Mouse (Mus musculus) neural tube, embryonic 11.5 days (tissue): ENCODE measurements around the gene Nhp2. TPM values are rescaled to one million over a fixed set of nuclear protein-coding genes. Genes with fewer than 3 reads are reported as not detected.
A peak's percentile ranks its signal among the peaks of the same experiment; 100 is the strongest.
"Not testable (repeated sequence)": the region's sequence is repeated elsewhere in the genome, so short reads cannot be mapped to it uniquely, and the experiment has no call there.

ENCODE experiments used
- ATAC-seq: fragments of 200-750 bp; cut with Nextera tagmentation; 2 replicates; pipeline ENCODE4 v1.8.0; 2017; ENCODE audit warnings: moderate number of reproducible peaks, mild to moderate bottlenecking, moderate TSS enrichment, moderate library complexity; ENCODE audit not compliant: insufficient read depth, low FRiP score, low TSS enrichment
- DNase-seq: peaks from one replicate; pipeline ENCODE4 v3.0.0-alpha.2; 2015; ENCODE audit warnings: low spot score
- H3K27ac ChIP-seq: fragments of 300-500 bp; sonication (generic); 2 replicates; pipeline ENCODE4 v1.5.1; 2014; ENCODE audit warnings: low read depth, mild to moderate bottlenecking, low read length
- H3K27me3 ChIP-seq: fragments of 300-500 bp; sonication (generic); 2 replicates; pipeline ENCODE4 v1.6.1; 2014; ENCODE audit warnings: mild to moderate bottlenecking, low read length, mixed read lengths; ENCODE audit not compliant: control insufficient read depth, insufficient read depth
- H3K36me3 ChIP-seq: fragments of 300-500 bp; sonication (generic); 2 replicates; pipeline ENCODE4 v1.6.1; 2014; ENCODE audit warnings: mild to moderate bottlenecking, low read length, moderate library complexity, mixed read lengths; ENCODE audit not compliant: control insufficient read depth, insufficient read depth
- H3K4me1 ChIP-seq: fragments of 300-500 bp; sonication (generic); 2 replicates; pipeline ENCODE4 v1.6.1; 2014; ENCODE audit warnings: low read length, mixed read lengths; ENCODE audit not compliant: control insufficient read depth, insufficient read depth
- H3K4me2 ChIP-seq: fragments of 300-500 bp; sonication (generic); 2 replicates; pipeline ENCODE4 v1.6.1; 2014; ENCODE audit warnings: low read depth, mild to moderate bottlenecking, moderate library complexity
- H3K4me3 ChIP-seq: fragments of 300-500 bp; sonication (generic); 2 replicates; pipeline ENCODE4 v1.5.1; 2014; ENCODE audit warnings: low read depth, low read length
- H3K9ac ChIP-seq: fragments of 300-500 bp; sonication (generic); 2 replicates; pipeline ENCODE4 v1.6.1; 2014; ENCODE audit warnings: mild to moderate bottlenecking, low read length
- H3K9me3 ChIP-seq: fragments of 300-500 bp; sonication (generic); 2 replicates; pipeline ENCODE4 v1.6.1; 2016; ENCODE audit warnings: low read length; ENCODE audit not compliant: control insufficient read depth
- WGBS: fragments of 180-500 bp; shearing (Covaris S2); extraction: QIAGEN DNeasy Blood & Tissue Kit; methylation state at CpG from one replicate; pipeline ENCODE4 v1.1.7; 2014; 5-methylcytosine and 5-hydroxymethylcytosine counted together
- polyA plus RNA-seq: library from polyadenylated mRNA; unstranded; fragments of >200 nt; fragmentation: Nextera tagmentation; extraction: Ambion mirVana; gene quantifications from 2 replicates; pipeline ENCODE4 v1.2.1, GENCODE M21; 2014

Nhp2 gene
- polyA plus RNA-seq, 1 experiment from 2014 or later, result 155 TPM

- no peaks in the 10 kb centered on the region for H3K36me3 ChIP-seq
- WGBS, result 83% methylated on average over 8 of the region's 8 CpGs
- no peak overlapping the region for H3K27ac ChIP-seq
These were observed 5.3 kb upstream of the Nhp2 start for GRCm38 (mm10) chr11:51614256-51614655.

DNA sequence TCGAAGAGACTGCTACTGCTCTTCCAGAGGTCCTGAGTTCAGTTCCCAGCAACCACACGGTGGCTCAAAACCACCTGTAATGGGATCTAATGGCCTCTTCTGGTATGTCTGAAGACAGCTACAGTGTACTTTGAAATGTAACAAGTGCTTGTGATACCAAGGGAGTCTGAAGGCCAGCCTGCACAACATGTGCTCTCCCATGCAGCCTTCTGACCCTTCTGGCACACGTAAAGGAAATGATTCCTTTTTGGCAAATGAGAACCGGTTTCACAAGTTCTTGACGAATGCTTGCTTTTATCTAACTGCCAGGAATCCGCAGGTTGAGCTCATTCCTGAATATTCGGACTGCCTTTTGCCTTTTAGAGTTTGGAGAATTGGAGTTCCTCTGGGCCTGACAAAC is 4.4 kb upstream of the Nhp2 start:
- Histone ChIP-seq H3K4me3 (0 out of 2 replicates have a peak overlapping the region, but pooled peaks have one; percentile 11), H3K4me2 (peak overlapping the region; percentile 56), H3K36me3 (no peaks in the 10 kb centered on the region), H3K4me1 (peaks cover 1% of the 10 kb centered on the region; the same call in 1 of the 2 replicates), H3K9ac (peak overlapping the region; percentile 54; the same call in 1 of the 2 replicates), H3K27ac (no peak overlapping the region), H3K9me3 (no peaks in the 10 kb centered on the region), H3K27me3 (no peaks in the 10 kb centered on the region)
- WGBS, result 52% methylated on average over 7 of the region's 7 CpGs
- no peak for DNase-seq
- ATAC-seq, result no peak

More at GRCm38 (mm10) chr11:51614256-51614655, 5.3 kb upstream of the Nhp2 start:
- DNase-seq (no peak), ATAC-seq (no peak)
- Histone ChIP-seq H3K4me2 (no peak overlapping the region), H3K9ac (no peak overlapping the region), H3K27me3 (no peaks in the 10 kb centered on the region), H3K4me1 (no peaks in the 10 kb centered on the region), H3K9me3 (no peaks in the 10 kb centered on the region), H3K4me3 (no peak overlapping the region)

- 3% methylated on average over 14 of the region's 14 CpGs for WGBS
- no peak overlapping the region for H3K27ac ChIP-seq
- peak; percentile 63 for DNase-seq
These were observed 3.9 kb upstream of the Nhp2 start for GRCm38 (mm10) chr11:51615601-51616000.

GRCm38 (mm10) chr11:51616113-51616512 is 3.4 kb upstream of the Nhp2 start:
- H3K27me3 ChIP-seq, H3K9me3 ChIP-seq, H3K27ac ChIP-seq, H3K4me1 ChIP-seq, H3K9ac ChIP-seq, H3K36me3 ChIP-seq, DNase-seq, ATAC-seq: not testable (repeated sequence)
- 93% methylated on average over 7 of the region's 7 CpGs for WGBS
- H3K4me2 ChIP-seq, result peak overlapping the region; percentile 56
- H3K4me3 ChIP-seq, result peak overlapping the region; percentile 11; the same call in 1 of the 2 replicates

More at GRCm38 (mm10) chr11:51615601-51616000, 3.9 kb upstream of the Nhp2 start:
- Histone ChIP-seq H3K4me2 (peak overlapping the region; percentile 56), H3K27me3 (no peaks in the 10 kb centered on the region), H3K4me3 (peak overlapping the region; percentile 11; the same call in 1 of the 2 replicates), H3K4me1 (peaks cover 6% of the 10 kb centered on the region), H3K36me3 (no peaks in the 10 kb centered on the region), H3K9ac (peak overlapping the region; percentile 54), H3K9me3 (no peaks in the 10 kb centered on the region)
- ATAC-seq, result 0 out of 2 replicates have a peak, but pooled peaks have one; percentile 31

DNA sequence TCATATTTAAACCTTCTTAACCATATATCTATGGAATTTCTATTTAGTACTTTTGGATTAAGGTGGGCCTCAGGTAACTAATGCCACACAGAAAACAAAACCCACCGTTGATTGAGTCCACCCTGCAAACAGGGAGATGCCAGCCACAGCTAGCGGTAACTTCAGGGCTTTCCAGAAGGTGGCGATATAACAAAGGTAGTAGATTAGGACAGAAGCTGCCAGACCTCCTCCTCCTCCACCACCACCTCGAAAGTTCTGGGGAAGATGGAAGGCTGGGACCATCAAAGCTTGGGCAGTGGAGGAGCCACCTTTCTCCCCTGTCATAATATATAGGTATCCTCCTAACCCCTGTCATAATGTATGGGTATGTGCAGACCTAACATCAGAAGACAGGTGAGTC is 1.8 kb upstream of the Nhp2 start:
- 8% methylated on average over 4 of the region's 4 CpGs for WGBS
- Histone ChIP-seq H3K4me2 (no peak overlapping the region), H3K4me1 (peaks cover 11% of the 10 kb centered on the region), H3K27me3 (no peaks in the 10 kb centered on the region), H3K9me3 (no peaks in the 10 kb centered on the region), H3K27ac (no peak overlapping the region), H3K36me3 (no peaks in the 10 kb centered on the region; the same call in 1 of the 2 replicates), H3K4me3 (no peak overlapping the region), H3K9ac (no peak overlapping the region)
- ATAC-seq (no peak), DNase-seq (peak; percentile 57)

GRCm38 (mm10) chr11:51618894-51619408 is 584 bp upstream of the Nhp2 start:
- Histone ChIP-seq H3K4me1 (peaks cover 11% of the 10 kb centered on the region), H3K27ac (no peak overlapping the region), H3K9me3 (no peaks in the 10 kb centered on the region), H3K27me3 (no peaks in the 10 kb centered on the region), H3K4me2 (peak overlapping the region; percentile 85), H3K4me3 (peak overlapping the region; percentile 88), H3K36me3 (peaks cover 6% of the 10 kb centered on the region), H3K9ac (peak overlapping the region; percentile 18; the same call in 1 of the 2 replicates)
- 54% methylated on average over 8 of the region's 8 CpGs for WGBS
- DNase-seq, result no peak
- ATAC-seq, result peak; percentile 52

GRCm38 (mm10) chr11:51620084-51620483 is 549 bp downstream of the Nhp2 start:
- Histone ChIP-seq H3K9ac (peak overlapping the region; percentile 89), H3K27me3 (no peaks in the 10 kb centered on the region), H3K4me2 (peak overlapping the region; percentile 85), H3K4me3 (peak overlapping the region; percentile 88), H3K36me3 (peaks cover 14% of the 10 kb centered on the region), H3K27ac (no peak overlapping the region), H3K4me1 (peaks cover 11% of the 10 kb centered on the region), H3K9me3 (no peaks in the 10 kb centered on the region)
- DNase-seq (no peak), ATAC-seq (no peak)
- WGBS, result 3% methylated on average over 11 of the region's 11 CpGs

- H3K4me3 ChIP-seq, result no peak overlapping the region
- H3K9me3 ChIP-seq, result no peaks in the 10 kb centered on the region
- peaks cover 18% of the 10 kb centered on the region for H3K36me3 ChIP-seq
- H3K27ac ChIP-seq, result no peak overlapping the region
- no peak overlapping the region for H3K4me2 ChIP-seq
- ATAC-seq, result no peak
- DNase-seq, result no peak
- no peaks in the 10 kb centered on the region for H3K27me3 ChIP-seq
- H3K4me1 ChIP-seq, result peaks cover 11% of the 10 kb centered on the region
- no peak overlapping the region for H3K9ac ChIP-seq
- 86% methylated on average over 2 of the region's 2 CpGs for WGBS
These were observed 2.2 kb downstream of the Nhp2 start for GRCm38 (mm10) chr11:51621776-51622175.

GRCm38 (mm10) chr11:51622971-51623491 is 3.5 kb downstream of the Nhp2 start:
- H3K4me2 ChIP-seq, result no peak overlapping the region
- H3K27ac ChIP-seq, result no peak overlapping the region
- peaks cover 23% of the 10 kb centered on the region for H3K36me3 ChIP-seq
- H3K4me1 ChIP-seq, result peaks cover 11% of the 10 kb centered on the region
- DNase-seq, result no peak
- WGBS, result 92% methylated on average over 7 of the region's 7 CpGs
- no peak for ATAC-seq
- H3K9ac ChIP-seq, result no peak overlapping the region
- no peaks in the 10 kb centered on the region for H3K9me3 ChIP-seq
- H3K4me3 ChIP-seq, result no peak overlapping the region
- H3K27me3 ChIP-seq, result no peaks in the 10 kb centered on the region
